Mouse (Mus musculus) C2C12 (cell line): ENCODE data around the gene Clybl.

Experiments used
- CTCF ChIP-seq: IDR thresholded peaks from one replicate; pipeline ENCODE4 v1.5.1; 2011; ENCODE audit not compliant: control insufficient read depth, insufficient read depth, insufficient read length
- FOSL1 ChIP-seq: IDR thresholded peaks from one replicate; pipeline ENCODE4 v1.8.0; 2011; ENCODE audit warnings: mild to moderate bottlenecking, low read length; ENCODE audit not compliant: poor library complexity, insufficient read depth, severe bottlenecking
- MYOD1 ChIP-seq: IDR thresholded peaks from one replicate; pipeline ENCODE4 v1.6.1; 2011; ENCODE audit warnings: low read depth; ENCODE audit not compliant: control insufficient read depth, insufficient read length
- MYOG ChIP-seq: IDR thresholded peaks from one replicate; pipeline ENCODE4 v1.6.1; 2011; ENCODE audit not compliant: control insufficient read depth, insufficient read length; ENCODE audit errors: extremely low read depth
- USF1 ChIP-seq: IDR thresholded peaks from one replicate; pipeline ENCODE4 v1.6.1; 2011; ENCODE audit warnings: low read depth, mild to moderate bottlenecking, control low read depth, moderate library complexity

GRCm38 (mm10) chr14:122367252-122367868 lies 185.9 kb downstream of the Clybl start:
- TF ChIP-seq CTCF = no peak
- TF ChIP-seq MYOD1 = no peak
- no peak for TF ChIP-seq FOSL1
- no peak for TF ChIP-seq USF1
- TF ChIP-seq MYOG = no peak
